Mouse (Mus musculus): ENCODE measurements around the gene Hecw2. TPM values are rescaled to one million over a fixed set of nuclear protein-coding genes. Genes with fewer than 3 reads are reported as not detected.

Hecw2 gene
- polyA plus RNA-seq, 1 experiment from 2014 or later: 0.52 TPM

GRCm38 (mm10) chr1:54039062-54039461 is 155.9 kb downstream of the Hecw2 start:
- Histone ChIP-seq H3K4me1 (replicated peaks) (no peaks in the 10 kb centered on the region), H3K27me3 (no peaks in the 10 kb centered on the region), H3K27ac (replicated peaks) (no peak overlapping the region), H3K9ac (no peak overlapping the region), H3K4me3 (replicated peaks) (no peak overlapping the region), H3K4me2 (no peak overlapping the region), H3K36me3 (replicated peaks) (no peaks in the 10 kb centered on the region), H3K9me3 (replicated peaks) (no peaks in the 10 kb centered on the region)
- 30% methylated on average over 2 of the region's 2 CpGs for WGBS (ENCODE audit: insufficient replicate concordance)
- no peak for ATAC-seq (ENCODE audit: insufficient read depth)

- Histone ChIP-seq H3K27ac (replicated peaks) (no peak overlapping the region), H3K27me3 (no peaks in the 10 kb centered on the region), H3K4me1 (replicated peaks) (no peaks in the 10 kb centered on the region), H3K36me3 (replicated peaks) (no peaks in the 10 kb centered on the region), H3K4me2 (no peak overlapping the region), H3K9me3 (replicated peaks) (no peaks in the 10 kb centered on the region), H3K9ac (no peak overlapping the region), H3K4me3 (replicated peaks) (no peak overlapping the region)
- ATAC-seq (ENCODE audit: insufficient read depth): no peak
- 45% methylated on average over 2 of the region's 2 CpGs for WGBS (ENCODE audit: insufficient replicate concordance)
Observed at GRCm38 (mm10) chr1:54017686-54018085, 177.3 kb downstream of the Hecw2 start.

GRCm38 (mm10) chr1:54015739-54016138 is 179.2 kb downstream of the Hecw2 start:
- Histone ChIP-seq H3K9me3 (replicated peaks) (no peaks in the 10 kb centered on the region), H3K36me3 (replicated peaks) (no peaks in the 10 kb centered on the region), H3K4me1 (replicated peaks) (no peaks in the 10 kb centered on the region), H3K4me3 (replicated peaks) (no peak overlapping the region), H3K27me3 (no peaks in the 10 kb centered on the region), H3K4me2 (no peak overlapping the region), H3K9ac (no peak overlapping the region), H3K27ac (replicated peaks) (no peak overlapping the region)
- WGBS (ENCODE audit: insufficient replicate concordance): 31% methylated on average over 4 of the region's 4 CpGs
- no peak for ATAC-seq (ENCODE audit: insufficient read depth)

- no peak for ATAC-seq (ENCODE audit: insufficient read depth)
- H3K27ac ChIP-seq (replicated peaks): no peak overlapping the region
- H3K4me1 ChIP-seq (replicated peaks): no peaks in the 10 kb centered on the region
- H3K9ac ChIP-seq: no peak overlapping the region
- no peaks in the 10 kb centered on the region for H3K27me3 ChIP-seq
- no peak overlapping the region for H3K4me2 ChIP-seq
- WGBS (ENCODE audit: insufficient replicate concordance): 65% methylated on average over 3 of the region's 3 CpGs
- H3K9me3 ChIP-seq (replicated peaks): no peaks in the 10 kb centered on the region
- H3K4me3 ChIP-seq (replicated peaks): no peak overlapping the region
- no peaks in the 10 kb centered on the region for H3K36me3 ChIP-seq (replicated peaks)
Observed at GRCm38 (mm10) chr1:54012414-54012813, 182.6 kb downstream of the Hecw2 start.

- Histone ChIP-seq H3K36me3 (replicated peaks) (no peaks in the 10 kb centered on the region), H3K9me3 (replicated peaks) (no peaks in the 10 kb centered on the region), H3K9ac (no peak overlapping the region), H3K4me1 (replicated peaks) (no peaks in the 10 kb centered on the region), H3K27ac (replicated peaks) (no peak overlapping the region), H3K4me3 (replicated peaks) (no peak overlapping the region), H3K4me2 (no peak overlapping the region), H3K27me3 (no peaks in the 10 kb centered on the region)
- ATAC-seq (ENCODE audit: insufficient read depth): no peak
- 65% methylated on average over 6 of the region's 6 CpGs for WGBS (ENCODE audit: insufficient replicate concordance)
Observed at GRCm38 (mm10) chr1:54009418-54010064, 185.4 kb downstream of the Hecw2 start.

GRCm38 (mm10) chr1:54005860-54006386 is 189.0 kb downstream of the Hecw2 start:
- ATAC-seq (ENCODE audit: insufficient read depth): no peak
- no peak overlapping the region for H3K4me2 ChIP-seq
- H3K9me3 ChIP-seq (replicated peaks): no peaks in the 10 kb centered on the region
- no peaks in the 10 kb centered on the region for H3K36me3 ChIP-seq (replicated peaks)
- H3K9ac ChIP-seq: no peak overlapping the region
- 13% methylated on average over 5 of the region's 5 CpGs for WGBS (ENCODE audit: insufficient replicate concordance)
- H3K4me3 ChIP-seq (replicated peaks): no peak overlapping the region
- no peaks in the 10 kb centered on the region for H3K27me3 ChIP-seq
- no peak overlapping the region for H3K27ac ChIP-seq (replicated peaks)
- H3K4me1 ChIP-seq (replicated peaks): no peaks in the 10 kb centered on the region

GRCm38 (mm10) chr1:54003288-54003687 is 191.7 kb downstream of the Hecw2 start:
- Histone ChIP-seq H3K9ac (no peak overlapping the region), H3K4me2 (no peak overlapping the region), H3K4me1 (replicated peaks) (no peaks in the 10 kb centered on the region), H3K27me3 (no peaks in the 10 kb centered on the region), H3K9me3 (replicated peaks) (no peaks in the 10 kb centered on the region), H3K36me3 (replicated peaks) (no peaks in the 10 kb centered on the region), H3K4me3 (replicated peaks) (no peak overlapping the region), H3K27ac (replicated peaks) (no peak overlapping the region)
- ATAC-seq (ENCODE audit: insufficient read depth): no peak
- 47% methylated on average over 3 of the region's 3 CpGs for WGBS (ENCODE audit: insufficient replicate concordance)

GRCm38 (mm10) chr1:54002077-54002476 is 192.9 kb downstream of the Hecw2 start:
- Histone ChIP-seq H3K27me3 (no peaks in the 10 kb centered on the region), H3K4me1 (replicated peaks) (no peaks in the 10 kb centered on the region), H3K4me2 (no peak overlapping the region), H3K9ac (no peak overlapping the region), H3K4me3 (replicated peaks) (no peak overlapping the region), H3K36me3 (replicated peaks) (no peaks in the 10 kb centered on the region), H3K9me3 (replicated peaks) (no peaks in the 10 kb centered on the region), H3K27ac (replicated peaks) (no peak overlapping the region)
- 61% methylated on average over 2 of the region's 2 CpGs for WGBS (ENCODE audit: insufficient replicate concordance)
- ATAC-seq (ENCODE audit: insufficient read depth): no peak

- no peaks in the 10 kb centered on the region for H3K9me3 ChIP-seq (replicated peaks)
- no peaks in the 10 kb centered on the region for H3K27me3 ChIP-seq
- no peak overlapping the region for H3K4me2 ChIP-seq
- no peaks in the 10 kb centered on the region for H3K4me1 ChIP-seq (replicated peaks)
- WGBS (ENCODE audit: insufficient replicate concordance): 67% methylated on average over 1 of the region's 1 CpGs
- H3K9ac ChIP-seq: no peak overlapping the region
- H3K4me3 ChIP-seq (replicated peaks): no peak overlapping the region
- ATAC-seq (ENCODE audit: insufficient read depth): no peak
- no peaks in the 10 kb centered on the region for H3K36me3 ChIP-seq (replicated peaks)
- H3K27ac ChIP-seq (replicated peaks): no peak overlapping the region
Observed at GRCm38 (mm10) chr1:53997239-53997638, 197.7 kb downstream of the Hecw2 start.

- 51% methylated on average over 8 of the region's 8 CpGs for WGBS (ENCODE audit: insufficient replicate concordance)
- no peak overlapping the region for H3K9ac ChIP-seq
Observed at GRCm38 (mm10) chr1:53986185-53986892, 208.6 kb downstream of the Hecw2 start.

GRCm38 (mm10) chr1:53978514-53978831 is 216.5 kb downstream of the Hecw2 start:
- H3K4me1 ChIP-seq (replicated peaks): no peaks in the 10 kb centered on the region
- no peak overlapping the region for H3K9ac ChIP-seq
- no peaks in the 10 kb centered on the region for H3K27me3 ChIP-seq
- no peaks in the 10 kb centered on the region for H3K36me3 ChIP-seq (replicated peaks)
- WGBS (ENCODE audit: insufficient replicate concordance): 50% methylated on average over 2 of the region's 2 CpGs
- ATAC-seq (ENCODE audit: insufficient read depth): no peak
- no peaks in the 10 kb centered on the region for H3K9me3 ChIP-seq (replicated peaks)
- no peak overlapping the region for H3K4me2 ChIP-seq
- H3K4me3 ChIP-seq (replicated peaks): no peak overlapping the region
- H3K27ac ChIP-seq (replicated peaks): no peak overlapping the region

More at GRCm38 (mm10) chr1:53986185-53986892, 208.6 kb downstream of the Hecw2 start:
- no peak for ATAC-seq (ENCODE audit: insufficient read depth)
- no peaks in the 10 kb centered on the region for H3K36me3 ChIP-seq (replicated peaks)
- no peaks in the 10 kb centered on the region for H3K27me3 ChIP-seq
- no peak overlapping the region for H3K4me3 ChIP-seq (replicated peaks)
- H3K4me2 ChIP-seq: no peak overlapping the region
- no peak overlapping the region for H3K27ac ChIP-seq (replicated peaks)
- H3K4me1 ChIP-seq (replicated peaks): no peaks in the 10 kb centered on the region
- H3K9me3 ChIP-seq (replicated peaks): no peaks in the 10 kb centered on the region

Data from liver, embryonic 15.5 days (tissue).